Mouse (Mus musculus): ENCODE results near the gene Map3k4. TPM values are rescaled to one million over a fixed set of nuclear protein-coding genes. Genes with fewer than 3 reads are reported as not detected.

Map3k4 gene
- polyA plus RNA-seq, 1 experiment from 2014 or later: 42.6 TPM

- DNase-seq (ENCODE audit: low spot score): no peak
- no peaks in the 10 kb centered on the region for H3K36me3 ChIP-seq (ENCODE audit: control insufficient read depth, insufficient read depth, low read length)
- 82% methylated on average over 9 of the region's 9 CpGs for WGBS
- H3K4me3 ChIP-seq (ENCODE audit: low read depth, low read length): no peak overlapping the region
- no peak overlapping the region for H3K27ac ChIP-seq (ENCODE audit: low read depth)
- no peak overlapping the region for H3K4me2 ChIP-seq (ENCODE audit: low read length)
- H3K9ac ChIP-seq (ENCODE audit: low read length): no peak overlapping the region
- H3K27me3 ChIP-seq (replicated peaks; ENCODE audit: control insufficient read depth, insufficient read depth, low read length): no peaks in the 10 kb centered on the region
- H3K9me3 ChIP-seq (ENCODE audit: control insufficient read depth, low read length): 0 out of 2 replicates have a peak, but pooled peaks cover 3% of the 10 kb centered on the region
- H3K4me1 ChIP-seq (replicated peaks; ENCODE audit: control insufficient read depth, insufficient read depth, low read length): no peaks in the 10 kb centered on the region
- ATAC-seq (replicated peaks; ENCODE audit: low FRiP score, low TSS enrichment, low read depth): no peak
Measured at GRCm38 (mm10) chr17:12343702-12344376, 25.2 kb upstream of the Map3k4 start.

- no peak overlapping the region for H3K4me3 ChIP-seq (ENCODE audit: low read depth, low read length)
- no peaks in the 10 kb centered on the region for H3K36me3 ChIP-seq (ENCODE audit: control insufficient read depth, insufficient read depth, low read length)
- 0 out of 2 replicates have a peak, but pooled peaks cover 3% of the 10 kb centered on the region for H3K9me3 ChIP-seq (ENCODE audit: control insufficient read depth, low read length)
- ATAC-seq (replicated peaks; ENCODE audit: low FRiP score, low TSS enrichment, low read depth) (peak; percentile 50; the same call in 1 of the 2 replicates), DNase-seq (ENCODE audit: low spot score) (no peak)
- no peak overlapping the region for H3K4me2 ChIP-seq (ENCODE audit: low read length)
- H3K4me1 ChIP-seq (replicated peaks; ENCODE audit: control insufficient read depth, insufficient read depth, low read length): 0 out of 2 replicates have a peak, but pooled peaks cover 4% of the 10 kb centered on the region
- 0 out of 2 replicates have a peak overlapping the region, but pooled peaks have one; percentile 6 for H3K27ac ChIP-seq (ENCODE audit: low read depth)
- H3K27me3 ChIP-seq (replicated peaks; ENCODE audit: control insufficient read depth, insufficient read depth, low read length): no peaks in the 10 kb centered on the region
- 55% methylated on average over 4 of the region's 4 CpGs for WGBS
- H3K9ac ChIP-seq (ENCODE audit: low read length): no peak overlapping the region
Measured at GRCm38 (mm10) chr17:12337156-12337555, 18.6 kb upstream of the Map3k4 start.

- Histone ChIP-seq H3K9ac (ENCODE audit: low read length) (no peak overlapping the region), H3K36me3 (ENCODE audit: control insufficient read depth, insufficient read depth, low read length) (no peaks in the 10 kb centered on the region), H3K27me3 (replicated peaks; ENCODE audit: control insufficient read depth, insufficient read depth, low read length) (no peaks in the 10 kb centered on the region), H3K4me1 (replicated peaks; ENCODE audit: control insufficient read depth, insufficient read depth, low read length) (0 out of 2 replicates have a peak, but pooled peaks cover 4% of the 10 kb centered on the region), H3K4me3 (ENCODE audit: low read depth, low read length) (no peak overlapping the region), H3K9me3 (ENCODE audit: control insufficient read depth, low read length) (0 out of 2 replicates have a peak, but pooled peaks cover 3% of the 10 kb centered on the region), H3K4me2 (ENCODE audit: low read length) (no peak overlapping the region), H3K27ac (ENCODE audit: low read depth) (no peak overlapping the region)
- 77% methylated on average over 19 of the region's 19 CpGs for WGBS
- ATAC-seq (replicated peaks; ENCODE audit: low FRiP score, low TSS enrichment, low read depth) (no peak), DNase-seq (ENCODE audit: low spot score) (no peak)
Measured at GRCm38 (mm10) chr17:12336073-12336868, 17.7 kb upstream of the Map3k4 start.

GRCm38 (mm10) chr17:12335115-12335514 lies 16.5 kb upstream of the Map3k4 start:
- no peak for ATAC-seq (replicated peaks; ENCODE audit: low FRiP score, low TSS enrichment, low read depth)
- Histone ChIP-seq H3K27me3 (replicated peaks; ENCODE audit: control insufficient read depth, insufficient read depth, low read length) (no peaks in the 10 kb centered on the region), H3K36me3 (ENCODE audit: control insufficient read depth, insufficient read depth, low read length) (no peaks in the 10 kb centered on the region), H3K27ac (ENCODE audit: low read depth) (no peak overlapping the region), H3K9ac (ENCODE audit: low read length) (no peak overlapping the region), H3K9me3 (ENCODE audit: control insufficient read depth, low read length) (0 out of 2 replicates have a peak, but pooled peaks cover 3% of the 10 kb centered on the region), H3K4me1 (replicated peaks; ENCODE audit: control insufficient read depth, insufficient read depth, low read length) (0 out of 2 replicates have a peak, but pooled peaks cover 4% of the 10 kb centered on the region), H3K4me2 (ENCODE audit: low read length) (no peak overlapping the region), H3K4me3 (ENCODE audit: low read depth, low read length) (no peak overlapping the region)
- no peak for DNase-seq (ENCODE audit: low spot score)
- WGBS: 56% methylated on average over 6 of the region's 6 CpGs

- DNase-seq (ENCODE audit: low spot score) (peak; percentile 73), ATAC-seq (replicated peaks; ENCODE audit: low FRiP score, low TSS enrichment, low read depth) (peak; percentile 48)
- H3K9me3 ChIP-seq (ENCODE audit: control insufficient read depth, low read length): no peaks in the 10 kb centered on the region
- H3K27me3 ChIP-seq (replicated peaks; ENCODE audit: control insufficient read depth, insufficient read depth, low read length): no peaks in the 10 kb centered on the region
- no peak overlapping the region; the same call in 1 of the 2 replicates for H3K27ac ChIP-seq (ENCODE audit: low read depth)
- no peak overlapping the region for H3K4me3 ChIP-seq (ENCODE audit: low read depth, low read length)
- peak overlapping the region; percentile 24; the same call in 1 of the 2 replicates for H3K4me2 ChIP-seq (ENCODE audit: low read length)
- no peaks in the 10 kb centered on the region for H3K36me3 ChIP-seq (ENCODE audit: control insufficient read depth, insufficient read depth, low read length)
- peaks cover 16% of the 10 kb centered on the region for H3K4me1 ChIP-seq (replicated peaks; ENCODE audit: control insufficient read depth, insufficient read depth, low read length)
- WGBS: 19% methylated on average over 14 of the region's 14 CpGs
- H3K9ac ChIP-seq (ENCODE audit: low read length): no peak overlapping the region
Measured at GRCm38 (mm10) chr17:12327847-12328518, 9.4 kb upstream of the Map3k4 start.

- no peak for ATAC-seq (replicated peaks; ENCODE audit: low FRiP score, low TSS enrichment, low read depth)
- Histone ChIP-seq H3K4me3 (ENCODE audit: low read depth, low read length) (no peak overlapping the region), H3K9ac (ENCODE audit: low read length) (no peak overlapping the region), H3K4me2 (ENCODE audit: low read length) (no peak overlapping the region), H3K36me3 (ENCODE audit: control insufficient read depth, insufficient read depth, low read length) (no peaks in the 10 kb centered on the region), H3K4me1 (replicated peaks; ENCODE audit: control insufficient read depth, insufficient read depth, low read length) (peaks cover 22% of the 10 kb centered on the region), H3K9me3 (ENCODE audit: control insufficient read depth, low read length) (no peaks in the 10 kb centered on the region), H3K27ac (ENCODE audit: low read depth) (no peak overlapping the region), H3K27me3 (replicated peaks; ENCODE audit: control insufficient read depth, insufficient read depth, low read length) (no peaks in the 10 kb centered on the region)
- no peak for DNase-seq (ENCODE audit: low spot score)
- WGBS: 87% methylated on average over 7 of the region's 7 CpGs
Measured at GRCm38 (mm10) chr17:12319786-12320185, 1.2 kb upstream of the Map3k4 start.

- Histone ChIP-seq H3K36me3 (ENCODE audit: control insufficient read depth, insufficient read depth, low read length) (no peaks in the 10 kb centered on the region), H3K9me3 (ENCODE audit: control insufficient read depth, low read length) (no peaks in the 10 kb centered on the region), H3K4me3 (ENCODE audit: low read depth, low read length) (peak overlapping the region; percentile 99), H3K27me3 (replicated peaks; ENCODE audit: control insufficient read depth, insufficient read depth, low read length) (no peaks in the 10 kb centered on the region), H3K4me1 (replicated peaks; ENCODE audit: control insufficient read depth, insufficient read depth, low read length) (peaks cover 22% of the 10 kb centered on the region), H3K4me2 (ENCODE audit: low read length) (peak overlapping the region; percentile 82), H3K27ac (ENCODE audit: low read depth) (peak overlapping the region; percentile 95), H3K9ac (ENCODE audit: low read length) (peak overlapping the region; percentile 88)
- DNase-seq (ENCODE audit: low spot score) (peak; percentile 75), ATAC-seq (replicated peaks; ENCODE audit: low FRiP score, low TSS enrichment, low read depth) (peak; percentile 76)
- under 1% methylated on average over 59 of the region's 59 CpGs for WGBS
Measured at GRCm38 (mm10) chr17:12317954-12318651, 493 bp downstream of the Map3k4 start.

GRCm38 (mm10) chr17:12317607-12317953 lies 1.0 kb downstream of the Map3k4 start:
- peak overlapping the region; percentile 88 for H3K9ac ChIP-seq (ENCODE audit: low read length)
- ATAC-seq (replicated peaks; ENCODE audit: low FRiP score, low TSS enrichment, low read depth) (no peak), DNase-seq (ENCODE audit: low spot score) (no peak)
- peaks cover 22% of the 10 kb centered on the region for H3K4me1 ChIP-seq (replicated peaks; ENCODE audit: control insufficient read depth, insufficient read depth, low read length)
- no peaks in the 10 kb centered on the region for H3K9me3 ChIP-seq (ENCODE audit: control insufficient read depth, low read length)
- no peaks in the 10 kb centered on the region for H3K27me3 ChIP-seq (replicated peaks; ENCODE audit: control insufficient read depth, insufficient read depth, low read length)
- H3K4me3 ChIP-seq (ENCODE audit: low read depth, low read length): peak overlapping the region; percentile 99
- 4% methylated on average over 7 of the region's 7 CpGs for WGBS
- no peaks in the 10 kb centered on the region for H3K36me3 ChIP-seq (ENCODE audit: control insufficient read depth, insufficient read depth, low read length)
- H3K27ac ChIP-seq (ENCODE audit: low read depth): peak overlapping the region; percentile 95
- H3K4me2 ChIP-seq (ENCODE audit: low read length): peak overlapping the region; percentile 82

Measured in intestine, embryonic 14.5 days (tissue).